Mouse (Mus musculus): ENCODE data around the gene Gm5767. TPM values are rescaled to one million over a fixed set of nuclear protein-coding genes. Genes with fewer than 3 reads are reported as not detected.

Gene Gm5767
- polyA plus RNA-seq, 1 experiment from 2014 or later: not detected

DNA sequence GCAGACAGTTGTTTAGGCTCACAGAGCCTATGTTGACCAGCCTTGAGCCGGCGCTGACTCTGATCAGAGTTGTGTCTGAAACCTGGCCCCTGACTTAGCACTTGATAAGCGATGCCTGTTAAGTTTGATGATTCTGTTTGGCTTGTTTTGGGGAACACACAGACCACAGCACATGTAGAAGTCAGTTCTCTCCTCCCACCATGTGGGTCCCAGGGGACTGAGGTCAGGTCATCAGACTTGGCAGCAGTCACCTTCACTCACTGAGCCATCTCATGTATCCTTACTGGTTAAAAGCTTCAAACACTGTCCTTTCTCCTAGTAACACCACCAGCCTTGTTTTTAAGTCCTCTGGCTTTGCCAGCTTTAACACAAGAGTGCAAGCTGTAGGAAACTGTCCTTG is 30.6 kb upstream of the Gm5767 start:
- Histone ChIP-seq H3K36me3 (ENCODE audit: control insufficient read depth, insufficient read depth, low read length) (peaks cover 81% of the 10 kb centered on the region), H3K27ac (replicated peaks; ENCODE audit: low read depth, low read length) (no peak overlapping the region)
- WGBS: 86% methylated on average over 3 of the region's 3 CpGs

DNA sequence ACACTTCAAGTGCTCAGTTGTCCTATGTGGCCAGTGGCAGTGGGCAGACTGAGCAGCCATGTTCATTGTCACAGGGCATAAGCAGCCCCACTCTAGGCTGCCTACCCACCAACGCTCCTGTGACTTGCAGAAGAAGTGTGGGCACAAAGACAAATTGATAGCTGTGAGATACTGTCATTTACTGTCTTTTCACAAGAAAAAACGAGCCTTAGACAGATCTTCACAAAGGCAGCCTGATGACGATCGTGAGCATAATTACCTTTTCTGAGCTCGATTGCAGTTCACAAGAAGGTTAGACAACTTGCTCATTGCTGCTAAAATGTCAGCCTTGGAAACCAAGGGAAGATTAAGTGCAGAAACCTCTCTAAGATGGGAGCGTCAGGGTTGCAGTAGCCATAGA is 25.5 kb upstream of the Gm5767 start:
- H3K4me2 ChIP-seq (ENCODE audit: low read depth, low read length): no peak overlapping the region
- H3K27ac ChIP-seq (replicated peaks; ENCODE audit: low read depth, low read length): no peak overlapping the region
- 84% methylated on average over 6 of the region's 6 CpGs for WGBS
- H3K4me3 ChIP-seq (ENCODE audit: low read depth, low read length): no peak overlapping the region
- no peak overlapping the region for H3K9ac ChIP-seq (ENCODE audit: low read depth, low read length)
- H3K4me1 ChIP-seq (ENCODE audit: control insufficient read depth, insufficient read depth, low read length): no peaks in the 10 kb centered on the region
- no peaks in the 10 kb centered on the region for H3K9me3 ChIP-seq (ENCODE audit: control insufficient read depth, low read length)
- DNase-seq (ENCODE audit: low spot score): no peak
- no peak for ATAC-seq (ENCODE audit: low read depth)
- H3K36me3 ChIP-seq (ENCODE audit: control insufficient read depth, insufficient read depth, low read length): peaks cover 79% of the 10 kb centered on the region
- H3K27me3 ChIP-seq (replicated peaks; ENCODE audit: control insufficient read depth, insufficient read depth, low read length): no peaks in the 10 kb centered on the region

More for the DNA sequence above, 30.6 kb upstream of the Gm5767 start:
- no peak overlapping the region for H3K4me2 ChIP-seq (ENCODE audit: low read depth, low read length)
- H3K9ac ChIP-seq (ENCODE audit: low read depth, low read length): no peak overlapping the region
- H3K9me3 ChIP-seq (ENCODE audit: control insufficient read depth, low read length): no peaks in the 10 kb centered on the region
- no peak overlapping the region for H3K4me3 ChIP-seq (ENCODE audit: low read depth, low read length)
- no peaks in the 10 kb centered on the region for H3K27me3 ChIP-seq (replicated peaks; ENCODE audit: control insufficient read depth, insufficient read depth, low read length)
- ATAC-seq (ENCODE audit: low read depth) (no peak), DNase-seq (ENCODE audit: low spot score) (no peak)
- H3K4me1 ChIP-seq (ENCODE audit: control insufficient read depth, insufficient read depth, low read length): no peaks in the 10 kb centered on the region

DNA sequence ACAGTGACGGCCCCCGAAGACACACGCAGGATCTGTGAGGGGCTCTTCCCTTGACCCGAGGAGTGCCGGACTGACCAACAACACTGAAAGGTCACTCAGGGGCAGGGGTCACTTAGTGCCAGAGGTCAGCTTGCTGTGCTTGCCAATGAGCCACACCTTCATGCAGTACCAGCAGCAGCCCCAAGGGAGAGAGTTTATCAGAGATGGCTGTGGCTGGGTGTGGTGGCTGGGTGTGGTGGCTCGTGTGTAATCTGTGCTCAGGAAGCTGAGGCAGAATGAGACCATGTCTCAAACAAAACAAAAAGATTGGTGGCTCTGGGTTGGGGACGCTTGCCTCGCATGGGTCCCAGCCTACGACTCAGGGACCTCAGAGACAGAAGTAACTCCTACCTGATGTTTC is 25.0 kb upstream of the Gm5767 start:
- no peak overlapping the region for H3K4me3 ChIP-seq (ENCODE audit: low read depth, low read length)
- no peak overlapping the region for H3K27ac ChIP-seq (replicated peaks; ENCODE audit: low read depth, low read length)
- DNase-seq (ENCODE audit: low spot score) (no peak), ATAC-seq (ENCODE audit: low read depth) (no peak; the same call in 1 of the 2 replicates)
- no peaks in the 10 kb centered on the region for H3K27me3 ChIP-seq (replicated peaks; ENCODE audit: control insufficient read depth, insufficient read depth, low read length)
- H3K9me3 ChIP-seq (ENCODE audit: control insufficient read depth, low read length): no peaks in the 10 kb centered on the region
- peaks cover 80% of the 10 kb centered on the region for H3K36me3 ChIP-seq (ENCODE audit: control insufficient read depth, insufficient read depth, low read length)
- H3K4me2 ChIP-seq (ENCODE audit: low read depth, low read length): no peak overlapping the region
- WGBS: 72% methylated on average over 9 of the region's 9 CpGs
- H3K9ac ChIP-seq (ENCODE audit: low read depth, low read length): no peak overlapping the region
- H3K4me1 ChIP-seq (ENCODE audit: control insufficient read depth, insufficient read depth, low read length): no peaks in the 10 kb centered on the region

DNA sequence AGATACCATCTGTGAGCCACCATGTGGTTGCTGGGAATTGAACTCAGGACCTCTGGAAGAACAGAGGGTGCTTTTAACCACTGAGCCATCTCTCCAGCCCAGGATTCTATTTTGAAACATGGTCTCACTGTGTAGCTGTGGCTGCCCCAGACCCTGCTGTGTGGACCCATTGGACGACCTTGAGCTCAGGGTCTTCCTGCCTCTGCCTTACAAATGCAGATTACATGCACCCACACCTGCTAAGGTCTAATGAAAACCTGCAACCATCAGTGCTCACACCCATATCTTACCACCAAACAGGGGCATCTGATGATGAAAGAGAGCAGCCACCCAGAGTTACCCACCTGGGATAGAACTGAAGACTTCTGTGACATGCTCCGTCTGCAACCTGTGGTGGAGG is 24.3 kb upstream of the Gm5767 start:
- no peak overlapping the region for H3K4me2 ChIP-seq (ENCODE audit: low read depth, low read length)
- H3K9me3 ChIP-seq (ENCODE audit: control insufficient read depth, low read length): no peaks in the 10 kb centered on the region
- DNase-seq (ENCODE audit: low spot score): no peak
- no peak for ATAC-seq (ENCODE audit: low read depth)
- WGBS: 78% methylated on average over 2 of the region's 2 CpGs
- H3K36me3 ChIP-seq (ENCODE audit: control insufficient read depth, insufficient read depth, low read length): peaks cover 74% of the 10 kb centered on the region
- no peak overlapping the region for H3K27ac ChIP-seq (replicated peaks; ENCODE audit: low read depth, low read length)
- no peak overlapping the region for H3K4me3 ChIP-seq (ENCODE audit: low read depth, low read length)
- no peak overlapping the region for H3K9ac ChIP-seq (ENCODE audit: low read depth, low read length)
- H3K4me1 ChIP-seq (ENCODE audit: control insufficient read depth, insufficient read depth, low read length): no peaks in the 10 kb centered on the region
- no peaks in the 10 kb centered on the region for H3K27me3 ChIP-seq (replicated peaks; ENCODE audit: control insufficient read depth, insufficient read depth, low read length)

DNA sequence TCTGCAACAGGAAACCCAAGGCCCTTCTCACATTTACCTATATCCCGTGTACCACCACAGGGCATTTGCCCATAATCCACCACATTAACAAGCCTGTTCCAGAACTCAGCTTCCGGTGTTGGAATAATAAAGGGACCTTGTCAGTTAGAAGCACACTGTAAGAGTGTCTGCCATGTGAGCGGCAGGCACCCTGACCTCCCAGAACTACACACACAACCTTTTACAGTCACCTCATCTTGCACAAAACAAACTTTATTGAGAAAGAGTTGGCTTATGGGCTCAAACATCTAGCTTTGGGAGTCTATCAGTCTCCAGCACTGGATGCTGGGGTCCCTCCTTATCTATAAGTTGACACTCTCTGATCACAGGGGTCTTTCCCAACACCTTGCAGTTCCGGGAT is 22.2 kb upstream of the Gm5767 start:
- H3K9ac ChIP-seq (ENCODE audit: low read depth, low read length): no peak overlapping the region
- WGBS: 76% methylated on average over 4 of the region's 4 CpGs
- no peak overlapping the region for H3K4me2 ChIP-seq (ENCODE audit: low read depth, low read length)
- DNase-seq (ENCODE audit: low spot score): no peak
- H3K27me3 ChIP-seq (replicated peaks; ENCODE audit: control insufficient read depth, insufficient read depth, low read length): no peaks in the 10 kb centered on the region
- no peak overlapping the region for H3K4me3 ChIP-seq (ENCODE audit: low read depth, low read length)
- peaks cover 70% of the 10 kb centered on the region for H3K36me3 ChIP-seq (ENCODE audit: control insufficient read depth, insufficient read depth, low read length)
- H3K27ac ChIP-seq (replicated peaks; ENCODE audit: low read depth, low read length): no peak overlapping the region
- ATAC-seq (ENCODE audit: low read depth): no peak
- H3K4me1 ChIP-seq (ENCODE audit: control insufficient read depth, insufficient read depth, low read length): no peaks in the 10 kb centered on the region
- H3K9me3 ChIP-seq (ENCODE audit: control insufficient read depth, low read length): no peaks in the 10 kb centered on the region

DNA sequence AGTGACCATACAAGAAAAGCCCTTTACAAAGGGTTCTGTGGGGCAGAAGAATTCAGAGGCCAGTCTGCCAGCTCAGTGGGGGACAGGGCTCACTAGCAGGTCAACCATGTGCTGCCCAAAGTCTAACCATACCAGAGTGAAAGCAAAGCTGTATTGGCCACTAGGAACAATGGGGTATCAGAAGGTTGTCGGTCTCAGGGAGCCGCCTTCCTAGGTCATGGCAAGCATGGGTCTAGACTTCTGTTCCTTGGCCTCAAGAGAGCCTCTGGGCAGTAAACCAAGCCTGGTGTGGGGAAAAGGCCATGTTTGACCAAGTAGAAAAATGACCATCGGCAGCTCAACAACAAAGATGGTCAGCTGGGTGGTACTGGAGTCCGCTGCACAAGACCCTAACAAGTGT is 21.8 kb upstream of the Gm5767 start:
- H3K4me2 ChIP-seq (ENCODE audit: low read depth, low read length): no peak overlapping the region
- H3K27ac ChIP-seq (replicated peaks; ENCODE audit: low read depth, low read length): no peak overlapping the region
- no peaks in the 10 kb centered on the region for H3K27me3 ChIP-seq (replicated peaks; ENCODE audit: control insufficient read depth, insufficient read depth, low read length)
- no peak overlapping the region for H3K4me3 ChIP-seq (ENCODE audit: low read depth, low read length)
- ATAC-seq (ENCODE audit: low read depth): no peak
- WGBS: 94% methylated on average over 4 of the region's 4 CpGs
- no peak overlapping the region for H3K9ac ChIP-seq (ENCODE audit: low read depth, low read length)
- no peak for DNase-seq (ENCODE audit: low spot score)
- H3K4me1 ChIP-seq (ENCODE audit: control insufficient read depth, insufficient read depth, low read length): no peaks in the 10 kb centered on the region
- H3K9me3 ChIP-seq (ENCODE audit: control insufficient read depth, low read length): no peaks in the 10 kb centered on the region
- H3K36me3 ChIP-seq (ENCODE audit: control insufficient read depth, insufficient read depth, low read length): peaks cover 71% of the 10 kb centered on the region

DNA sequence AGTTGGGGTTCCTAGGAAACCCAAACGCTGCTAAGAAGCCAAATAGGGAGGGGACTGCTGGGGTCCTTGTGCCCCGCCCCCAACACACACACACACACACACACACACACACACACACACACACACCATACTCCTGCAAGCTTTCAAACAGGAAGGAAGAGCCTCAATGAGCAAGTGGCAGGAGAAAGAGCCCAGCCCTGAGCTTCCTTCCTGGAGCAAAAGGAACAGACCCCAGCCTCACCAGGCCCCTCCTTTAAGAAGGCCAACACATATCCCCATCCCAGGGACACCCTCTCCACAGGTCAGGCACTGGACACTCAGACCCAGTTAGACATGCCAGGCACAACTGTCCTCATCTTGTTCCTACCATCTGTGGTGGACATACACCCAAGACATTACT is 17.5 kb upstream of the Gm5767 start:
- H3K9ac ChIP-seq (ENCODE audit: low read depth, low read length): no peak overlapping the region
- ATAC-seq (ENCODE audit: low read depth) (no peak), DNase-seq (ENCODE audit: low spot score) (no peak)
- H3K9me3 ChIP-seq (ENCODE audit: control insufficient read depth, low read length): no peaks in the 10 kb centered on the region
- peaks cover 41% of the 10 kb centered on the region for H3K36me3 ChIP-seq (ENCODE audit: control insufficient read depth, insufficient read depth, low read length)
- H3K27ac ChIP-seq (replicated peaks; ENCODE audit: low read depth, low read length): no peak overlapping the region
- WGBS: 73% methylated on average over 1 of the region's 2 CpGs
- no peaks in the 10 kb centered on the region for H3K4me1 ChIP-seq (ENCODE audit: control insufficient read depth, insufficient read depth, low read length)
- H3K4me2 ChIP-seq (ENCODE audit: low read depth, low read length): no peak overlapping the region
- H3K4me3 ChIP-seq (ENCODE audit: low read depth, low read length): no peak overlapping the region
- no peaks in the 10 kb centered on the region for H3K27me3 ChIP-seq (replicated peaks; ENCODE audit: control insufficient read depth, insufficient read depth, low read length)

DNA sequence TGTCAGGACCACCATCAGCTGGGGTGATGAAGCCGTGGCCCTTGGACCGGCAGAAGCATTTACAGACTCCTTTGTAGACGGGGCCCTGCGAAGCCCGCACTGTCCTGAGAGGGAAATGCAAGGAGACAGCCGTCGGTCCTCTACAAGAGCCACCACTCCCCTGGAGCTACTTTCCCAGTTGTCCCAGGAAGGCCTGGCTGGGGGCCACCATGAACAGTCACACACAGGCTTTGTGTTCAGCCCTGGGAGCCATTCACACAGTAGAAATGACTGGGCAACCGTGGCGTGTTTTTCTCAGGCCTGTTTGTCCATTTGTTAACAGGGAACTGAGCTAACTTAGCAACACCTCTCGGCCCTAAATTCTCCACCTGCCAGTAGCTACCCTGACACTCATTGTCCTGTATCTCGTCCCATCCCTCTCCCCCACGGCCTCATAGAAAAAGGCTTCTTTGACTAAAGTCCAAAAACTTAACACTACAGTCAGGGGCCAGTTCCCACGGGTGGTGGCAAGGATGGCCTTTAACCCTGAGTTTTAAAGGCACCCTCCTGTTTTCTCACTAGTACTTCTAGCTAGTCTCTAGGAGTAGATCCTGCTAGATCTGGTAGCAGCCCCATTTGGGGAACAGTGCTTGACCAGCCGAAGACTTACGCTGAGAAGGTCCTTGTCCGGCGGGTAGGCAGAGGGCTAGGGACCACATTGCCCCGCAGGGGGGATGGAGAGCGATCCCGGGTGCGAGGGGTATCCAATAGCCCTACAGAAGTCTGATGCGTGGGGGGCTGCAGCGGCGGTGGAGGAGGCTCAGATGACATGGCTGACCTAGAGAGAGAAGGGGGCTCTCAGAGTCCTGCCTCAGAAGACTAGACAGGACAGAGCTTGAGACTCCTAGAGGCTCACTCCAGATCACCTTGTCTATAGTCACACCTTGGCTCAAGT is 16.7 kb upstream of the Gm5767 start:
- Histone ChIP-seq H3K4me3 (ENCODE audit: low read depth, low read length) (no peak overlapping the region), H3K36me3 (ENCODE audit: control insufficient read depth, insufficient read depth, low read length) (peaks cover 34% of the 10 kb centered on the region), H3K27ac (replicated peaks; ENCODE audit: low read depth, low read length) (no peak overlapping the region), H3K27me3 (replicated peaks; ENCODE audit: control insufficient read depth, insufficient read depth, low read length) (no peaks in the 10 kb centered on the region), H3K9ac (ENCODE audit: low read depth, low read length) (no peak overlapping the region), H3K4me1 (ENCODE audit: control insufficient read depth, insufficient read depth, low read length) (no peaks in the 10 kb centered on the region), H3K4me2 (ENCODE audit: low read depth, low read length) (no peak overlapping the region), H3K9me3 (ENCODE audit: control insufficient read depth, low read length) (no peaks in the 10 kb centered on the region)
- WGBS: 85% methylated on average over 24 of the region's 24 CpGs
- ATAC-seq (ENCODE audit: low read depth) (no peak), DNase-seq (ENCODE audit: low spot score) (no peak)

DNA sequence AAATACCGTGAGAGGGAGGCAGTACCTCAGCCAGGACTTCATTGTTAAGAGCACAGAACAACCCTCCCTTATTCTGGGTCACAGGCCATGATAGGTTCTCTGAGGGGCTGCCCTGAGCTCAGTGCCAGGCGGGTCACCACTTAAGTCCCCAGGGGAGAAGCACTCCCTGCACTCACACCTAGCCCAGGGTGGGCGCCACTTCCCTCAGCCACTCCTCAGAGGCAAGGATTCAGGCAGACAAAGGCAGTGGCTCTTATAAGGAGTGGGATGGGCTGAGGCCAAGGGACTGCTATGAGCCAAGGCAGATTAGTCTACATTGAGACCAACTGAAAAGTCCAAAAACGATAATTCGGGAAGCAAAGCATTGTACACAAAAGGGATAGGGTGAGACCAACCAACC is 15.2 kb upstream of the Gm5767 start:
- H3K27me3 ChIP-seq (replicated peaks; ENCODE audit: control insufficient read depth, insufficient read depth, low read length): no peaks in the 10 kb centered on the region
- H3K36me3 ChIP-seq (ENCODE audit: control insufficient read depth, insufficient read depth, low read length): peaks cover 19% of the 10 kb centered on the region
- DNase-seq (ENCODE audit: low spot score) (no peak), ATAC-seq (ENCODE audit: low read depth) (no peak)
- H3K4me3 ChIP-seq (ENCODE audit: low read depth, low read length): no peak overlapping the region
- H3K27ac ChIP-seq (replicated peaks; ENCODE audit: low read depth, low read length): no peak overlapping the region
- no peaks in the 10 kb centered on the region for H3K9me3 ChIP-seq (ENCODE audit: control insufficient read depth, low read length)
- H3K9ac ChIP-seq (ENCODE audit: low read depth, low read length): no peak overlapping the region
- no peak overlapping the region for H3K4me2 ChIP-seq (ENCODE audit: low read depth, low read length)
- peaks cover 7% of the 10 kb centered on the region for H3K4me1 ChIP-seq (ENCODE audit: control insufficient read depth, insufficient read depth, low read length)
- 80% methylated on average over 5 of the region's 5 CpGs for WGBS
